Mouse (Mus musculus) embryonic facial prominence, embryonic 12.5 days (tissue): ENCODE results near the gene Fdx1. TPM values are rescaled to one million over a fixed set of nuclear protein-coding genes. Genes with fewer than 3 reads are reported as not detected.

Experiments
- polyA plus RNA-seq: library from polyadenylated mRNA; unstranded; fragments of >200 nt; fragmentation: Nextera tagmentation; extraction: Ambion mirVana; gene quantifications from 2 replicates; pipeline ENCODE4 v1.2.1, GENCODE M21; 2016

The Fdx1 gene
- polyA plus RNA-seq, 1 experiment from 2014 or later = 66.1 TPM

Other genes with a start within 250 kb of the Fdx1 start
- gene Arhgap20, start 198.2 kb downstream of the Fdx1 start, polyA plus RNA-seq = 5.9 and 6.5 TPM in 2 replicates
- gene Rdx, start 83.6 kb upstream of the Fdx1 start, polyA plus RNA-seq = 141 and 147 TPM in 2 replicates
- gene Zc3h12c, start 205.0 kb upstream of the Fdx1 start, polyA plus RNA-seq = 3.8 and 3.9 TPM in 2 replicates